7 mouse cellular contexts compared by ENCODE assay signal in genomic region chr2:101665058-101665702, GRCm38 (mm10). TPM values are rescaled to one million over a fixed set of nuclear protein-coding genes. Genes with fewer than 3 reads are reported as not detected.
DNase-seq lines count a peak whose midpoint lies in the region; ATAC-seq lines count a peak whose summit lies in the region.

No protein-coding gene starts in this region.

- DNase-seq in gastrocnemius, adult 8-10 months (ENCODE audit: low spot score in 2 of 2): peak; percentile 15 to 37
- peak; percentile 71 for DNase-seq in induced T-regulatory cell, adult 2 months (ENCODE audit: low read depth)
- peak; percentile 58 to 73 for DNase-seq in left cerebral cortex, adult 8-10 months (ENCODE audit: low spot score in 2 of 2)
- peak; percentile 58 for DNase-seq in right cerebral cortex, postnatal 25 days

- peak; percentile 82 for ATAC-seq in activated CD4-positive, CD25-positive, alpha-beta regulatory T cell, adult 4 months
- peak; percentile 99 for ATAC-seq in common myeloid progenitor, adult 5-6 weeks (replicated peaks; ENCODE audit: low read depth, poor library complexity, severe bottlenecking)
- ATAC-seq in megakaryocyte progenitor cell, adult 5-6 weeks (replicated peaks; ENCODE audit: poor library complexity): peak; percentile 100

RNA-seq across cellular contexts. Expression of gene Traf6, which starts 13.0 kb away (rescaled TPM):
- 10 to 100 TPM; 14.1 to 14.8 TPM for polyA plus RNA-seq in activated CD4-positive, CD25-positive, alpha-beta regulatory T cell, adult 4 months (2017; shearing (Covaris generic))
- 17.6 and 21.4 TPM in 2 replicates for total RNA-seq in common myeloid progenitor, adult 5-6 weeks (2017)
- total RNA-seq in gastrocnemius, adult 8-10 months (2022): 10 to 100 TPM in 3 of 4 experiments, 1 to 10 TPM in 1; 9.4 to 13.3 (median 10.7) TPM
- total RNA-seq in left cerebral cortex, adult 8-10 months (2022): 10 to 100 TPM; 10.9 to 14.2 (median 12.5) TPM
- total RNA-seq in megakaryocyte progenitor cell, adult 5-6 weeks (2015): 24.5 and 27.1 TPM in 2 replicates
- total RNA-seq in megakaryocyte progenitor cell, adult 5-6 weeks (2017): 14.0 and 14.1 TPM in 2 replicates

RNA-seq across cellular contexts. Expression of gene B230118H07Rik, which starts 15.8 kb away (rescaled TPM):
- 1 to 10 TPM; 2.4 to 2.5 TPM for polyA plus RNA-seq in activated CD4-positive, CD25-positive, alpha-beta regulatory T cell, adult 4 months (2017; shearing (Covaris generic))
- 86.8 and 98.7 TPM in 2 replicates for total RNA-seq in common myeloid progenitor, adult 5-6 weeks (2017)
- total RNA-seq in gastrocnemius, adult 8-10 months (2022): 100 to 1,000 TPM in 2 of 4 experiments, 10 to 100 TPM in 2; 80.6 to 111 (median 96.6) TPM
- total RNA-seq in left cerebral cortex, adult 8-10 months (2022): 10 to 100 TPM; 26.9 to 41.0 (median 28.7) TPM
- 82.9 and 120 TPM in 2 replicates for total RNA-seq in megakaryocyte progenitor cell, adult 5-6 weeks (2015)
- 106 and 118 TPM in 2 replicates for total RNA-seq in megakaryocyte progenitor cell, adult 5-6 weeks (2017)

RNA-seq across cellular contexts. Expression of gene Rag1, which starts 15.9 kb away (rescaled TPM):
- not detected for polyA plus RNA-seq in activated CD4-positive, CD25-positive, alpha-beta regulatory T cell, adult 4 months (2017; shearing (Covaris generic))
- 0.14 TPM in 1 of 2 replicates, not detected in the other for total RNA-seq in common myeloid progenitor, adult 5-6 weeks (2017)
- total RNA-seq in gastrocnemius, adult 8-10 months (2022): not detected
- total RNA-seq in left cerebral cortex, adult 8-10 months (2022): under 1 TPM; 0.07 to 0.42 (median 0.21) TPM
- total RNA-seq in megakaryocyte progenitor cell, adult 5-6 weeks (2015): 0.02 and 0.07 TPM in 2 replicates
- 0.07 TPM in 1 of 2 replicates, not detected in the other for total RNA-seq in megakaryocyte progenitor cell, adult 5-6 weeks (2017)

RNA-seq across cellular contexts. Expression of gene Rag2, which starts 40.7 kb away (rescaled TPM):
- not detected for polyA plus RNA-seq in activated CD4-positive, CD25-positive, alpha-beta regulatory T cell, adult 4 months (2017; shearing (Covaris generic))
- 1.1 and 3.7 TPM in 2 replicates for total RNA-seq in common myeloid progenitor, adult 5-6 weeks (2017)
- not detected for total RNA-seq in gastrocnemius, adult 8-10 months (2022)
- not detected for total RNA-seq in left cerebral cortex, adult 8-10 months (2022)
- total RNA-seq in megakaryocyte progenitor cell, adult 5-6 weeks (2015): 1.7 and 3.4 TPM in 2 replicates
- 0.83 and 1.7 TPM in 2 replicates for total RNA-seq in megakaryocyte progenitor cell, adult 5-6 weeks (2017)

Comparison
In these comparisons a context has a peak if more than half of its experiments do, and no peak if none do; other contexts are left out.
1. Peak in every context shown above with its lines: DNase-seq and ATAC-seq.